Mouse (Mus musculus): ENCODE measurements around the gene Kdm8. TPM values are rescaled to one million over a fixed set of nuclear protein-coding genes. Genes with fewer than 3 reads are reported as not detected.

Gene Kdm8
- polyA plus RNA-seq, 1 experiment from 2014 or later, result 5.4 TPM

GRCm38 (mm10) chr7:125511432-125511831 is 67.0 kb downstream of the Kdm8 start:
- H3K9me3 ChIP-seq, result no peaks in the 10 kb centered on the region; the same call in 1 of the 2 replicates
- no peaks in the 10 kb centered on the region for H3K4me1 ChIP-seq (replicated peaks)
- no peak overlapping the region for H3K4me3 ChIP-seq
- H3K36me3 ChIP-seq, result no peaks in the 10 kb centered on the region
- no peak overlapping the region for H3K27ac ChIP-seq
- no peaks in the 10 kb centered on the region for H3K27me3 ChIP-seq
- 87% methylated on average over 5 of the region's 5 CpGs for WGBS
- H3K9ac ChIP-seq, result no peak overlapping the region
- no peak for ATAC-seq (ENCODE audit: low FRiP score)
- H3K4me2 ChIP-seq, result no peak overlapping the region

DNA sequence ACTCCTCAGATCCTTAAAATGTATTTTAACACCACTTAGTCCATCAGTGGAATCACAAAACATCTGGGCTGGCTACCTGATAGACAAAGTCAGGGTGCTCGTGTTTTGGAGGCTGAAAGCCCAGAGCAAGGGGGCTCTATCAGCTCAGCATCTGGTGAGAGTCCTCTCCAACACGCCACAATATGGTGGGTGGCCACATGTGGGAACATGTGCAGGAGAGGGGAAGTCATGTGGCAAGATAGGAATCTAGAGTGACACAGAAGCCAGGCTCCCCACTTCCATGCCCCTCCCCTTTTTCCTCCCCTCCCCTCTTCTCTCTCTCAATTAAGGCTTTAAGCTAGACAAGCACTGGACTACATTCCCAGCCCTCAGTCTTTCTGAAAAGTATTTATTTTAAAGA is 67.4 kb downstream of the Kdm8 start:
- H3K9me3 ChIP-seq, result no peaks in the 10 kb centered on the region; the same call in 1 of the 2 replicates
- H3K36me3 ChIP-seq, result no peaks in the 10 kb centered on the region
- no peak overlapping the region for H3K4me2 ChIP-seq
- no peak overlapping the region for H3K9ac ChIP-seq
- WGBS, result 83% methylated on average over 2 of the region's 2 CpGs
- H3K4me3 ChIP-seq, result no peak overlapping the region
- ATAC-seq (ENCODE audit: low FRiP score), result no peak
- H3K4me1 ChIP-seq (replicated peaks), result no peaks in the 10 kb centered on the region
- no peaks in the 10 kb centered on the region for H3K27me3 ChIP-seq
- no peak overlapping the region for H3K27ac ChIP-seq

Other genes starting within 250 kb of the Kdm8 start
- gene Nsmce1, start 46.9 kb downstream of the Kdm8 start, polyA plus RNA-seq (2015; fragmentation: Nextera tagmentation; extraction: Ambion mirVana), result 104 TPM in 2 replicates
- 4.1 and 4.2 TPM in 2 replicates for gene Il4ra, start 107.4 kb downstream of the Kdm8 start, polyA plus RNA-seq (2015; fragmentation: Nextera tagmentation; extraction: Ambion mirVana)
- gene Il21r, start 158.8 kb downstream of the Kdm8 start, polyA plus RNA-seq (2015; fragmentation: Nextera tagmentation; extraction: Ambion mirVana), result 0.69 and 0.82 TPM in 2 replicates